Mouse (Mus musculus) splenic B cell, adult 2 months (primary cell): Measurements from ENCODE around the gene Smim11.

Source experiments
- DNase-seq: peaks from one replicate; pipeline ENCODE4 v3.0.0-alpha.2; 2011; ENCODE audit warnings: low read depth, low spot score
- H3K27me3 ChIP-seq: 2 replicates; pipeline ENCODE4 v1.6.1; 2012; ENCODE audit warnings: mild to moderate bottlenecking, low read length, moderate library complexity, mixed read lengths; ENCODE audit not compliant: control insufficient read depth, poor library complexity, insufficient read depth, severe bottlenecking
- H3K36me3 ChIP-seq: 2 replicates; pipeline ENCODE4 v1.6.1; 2012; ENCODE audit warnings: mild to moderate bottlenecking, low read length, moderate library complexity, mixed read lengths; ENCODE audit not compliant: control insufficient read depth, poor library complexity, insufficient read depth, severe bottlenecking

Smim11 gene

GRCm38 (mm10) chr16:92302506-92302905, 1.4 kb downstream of the Smim11 start:
- Histone ChIP-seq H3K36me3 (no peaks in the 10 kb centered on the region; the same call in none of the 2 replicates), H3K27me3 (no peaks in the 10 kb centered on the region)
- DNase-seq: no peak

- peaks cover 2% of the 10 kb centered on the region for H3K36me3 ChIP-seq
- peak; percentile 44 for DNase-seq
- no peaks in the 10 kb centered on the region for H3K27me3 ChIP-seq
Measured at GRCm38 (mm10) chr16:92305519-92305918, 4.4 kb downstream of the Smim11 start.

GRCm38 (mm10) chr16:92307947-92308346, 6.9 kb downstream of the Smim11 start:
- no peak for DNase-seq
- Histone ChIP-seq H3K27me3 (no peaks in the 10 kb centered on the region), H3K36me3 (peaks cover 2% of the 10 kb centered on the region)

- H3K27me3 ChIP-seq: no peaks in the 10 kb centered on the region
- peaks cover 2% of the 10 kb centered on the region for H3K36me3 ChIP-seq
- DNase-seq: no peak
Measured at GRCm38 (mm10) chr16:92309126-92309525, 8.0 kb downstream of the Smim11 start.

GRCm38 (mm10) chr16:92313953-92314741, 13.1 kb downstream of the Smim11 start:
- peak; percentile 64 for DNase-seq
- Histone ChIP-seq H3K36me3 (no peaks in the 10 kb centered on the region; the same call in 1 of the 2 replicates), H3K27me3 (no peaks in the 10 kb centered on the region)

GRCm38 (mm10) chr16:92316049-92316738, 15.1 kb downstream of the Smim11 start:
- DNase-seq: no peak
- H3K27me3 ChIP-seq: no peaks in the 10 kb centered on the region
- no peaks in the 10 kb centered on the region; the same call in 1 of the 2 replicates for H3K36me3 ChIP-seq

GRCm38 (mm10) chr16:92319353-92320109, 18.4 kb downstream of the Smim11 start:
- H3K36me3 ChIP-seq: no peaks in the 10 kb centered on the region
- DNase-seq: peak; percentile 70
- H3K27me3 ChIP-seq: no peaks in the 10 kb centered on the region

- no peak for DNase-seq
- Histone ChIP-seq H3K36me3 (no peaks in the 10 kb centered on the region), H3K27me3 (no peaks in the 10 kb centered on the region)
Measured at GRCm38 (mm10) chr16:92320361-92320760, 19.3 kb downstream of the Smim11 start.

- no peak for DNase-seq
- H3K27me3 ChIP-seq: no peaks in the 10 kb centered on the region
Measured at GRCm38 (mm10) chr16:92321341-92321740, 20.3 kb downstream of the Smim11 start, which contains the start of gene Fam243. Gene Fam243 (minus strand): TSS chr16:92321441.

GRCm38 (mm10) chr16:92324309-92325061, 23.4 kb downstream of the Smim11 start:
- Histone ChIP-seq H3K36me3 (no peaks in the 10 kb centered on the region), H3K27me3 (no peaks in the 10 kb centered on the region)
- no peak for DNase-seq

More at GRCm38 (mm10) chr16:92321341-92321740, 20.3 kb downstream of the Smim11 start, which contains the start of gene Fam243:
- H3K36me3 ChIP-seq: no peaks in the 10 kb centered on the region

- Histone ChIP-seq H3K27me3 (no peaks in the 10 kb centered on the region), H3K36me3 (no peaks in the 10 kb centered on the region)
- DNase-seq: no peak
Measured at GRCm38 (mm10) chr16:92325062-92325406, 23.9 kb downstream of the Smim11 start.

- Histone ChIP-seq H3K27me3 (no peaks in the 10 kb centered on the region), H3K36me3 (no peaks in the 10 kb centered on the region)
- no peak for DNase-seq
Measured at GRCm38 (mm10) chr16:92327911-92328310, 26.8 kb downstream of the Smim11 start.

- Histone ChIP-seq H3K27me3 (no peaks in the 10 kb centered on the region), H3K36me3 (no peaks in the 10 kb centered on the region)
- no peak for DNase-seq
Measured at GRCm38 (mm10) chr16:92330966-92331365, 29.9 kb downstream of the Smim11 start.

GRCm38 (mm10) chr16:92334600-92334999, 33.5 kb downstream of the Smim11 start:
- H3K36me3 ChIP-seq: no peaks in the 10 kb centered on the region
- no peaks in the 10 kb centered on the region for H3K27me3 ChIP-seq
- no peak for DNase-seq
